In the genomic region with DNA sequence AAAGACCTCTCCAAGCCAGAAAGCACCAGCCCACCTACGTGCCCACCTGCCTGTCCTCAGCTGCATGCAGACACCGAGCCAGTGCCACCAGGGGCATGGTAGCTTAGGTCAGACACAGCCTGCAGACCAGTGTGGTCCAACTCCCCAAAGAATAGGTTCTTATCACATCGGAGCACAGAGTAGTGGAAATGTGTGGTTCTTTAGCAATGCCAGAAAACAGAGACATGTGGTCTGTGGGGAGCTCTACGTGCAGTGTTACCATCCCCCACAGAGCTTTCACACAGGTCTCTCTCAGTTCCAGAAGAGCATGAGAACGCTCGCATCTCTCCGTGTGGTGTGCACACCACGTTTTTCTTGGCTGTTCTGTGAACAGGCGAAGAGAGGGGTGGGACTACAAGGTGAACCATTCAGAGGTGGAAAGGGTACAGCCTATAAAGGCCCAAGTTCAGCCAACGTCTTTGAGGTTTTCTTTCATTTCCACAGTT, we compare ENCODE assay signal across 11 mouse cellular contexts. TPM values are rescaled to one million over a fixed set of nuclear protein-coding genes. Genes with fewer than 3 reads are reported as not detected.
DNase-seq lines count a peak whose midpoint lies in the region; ATAC-seq and TF ChIP-seq lines count a peak whose summit lies in the region.
"Had no signal": no experiment of that assay in that cellular context is flagged by ENCODE, and none has a peak within 500 bp of the region (broad histone marks: within the 10 kb centered on the region; RNA-seq: fewer than 3 reads in every experiment).

No protein-coding gene starts in this region.

- no peak overlapping the region for H3K4me3 ChIP-seq in heart, embryonic 15.5 days
- no peak overlapping the region for H3K4me3 ChIP-seq in heart, embryonic 10.5 days
- no peak overlapping the region for H3K4me3 ChIP-seq in limb, embryonic 14.5 days (replicated peaks; ENCODE audit: low read length)
- H3K4me3 ChIP-seq in hindbrain, embryonic 11.5 days (ENCODE audit: low read depth, low read length): no peak overlapping the region
- H3K4me3 ChIP-seq: midbrain, embryonic 13.5 days had no signal

- H3K36me3 ChIP-seq in heart, embryonic 15.5 days: no peaks in the 10 kb centered on the region; the same call in 1 of the 2 replicates
- peaks cover 3% of the 10 kb centered on the region; the same call in 1 of the 2 replicates for H3K36me3 ChIP-seq in heart, embryonic 10.5 days
- H3K36me3 ChIP-seq in limb, embryonic 14.5 days (ENCODE audit: control insufficient read depth, insufficient read depth, low read length): no peaks in the 10 kb centered on the region
- H3K36me3 ChIP-seq in hindbrain, embryonic 11.5 days (ENCODE audit: control insufficient read depth, insufficient read depth, low read length): no peaks in the 10 kb centered on the region
- H3K36me3 ChIP-seq: midbrain, embryonic 13.5 days had no signal

- ATAC-seq in heart, embryonic 15.5 days (replicated peaks; ENCODE audit: insufficient number of reproducible peaks, insufficient read depth, low FRiP score, low read depth): peak; percentile 55
- no peak for ATAC-seq in limb, embryonic 14.5 days (ENCODE audit: low FRiP score, low read depth)
- ATAC-seq in hindbrain, embryonic 11.5 days (ENCODE audit: low FRiP score): no peak
- ATAC-seq: midbrain, embryonic 13.5 days had no signal

- H3K9me3 ChIP-seq in heart, embryonic 15.5 days (replicated peaks): no peaks in the 10 kb centered on the region
- H3K9me3 ChIP-seq in heart, embryonic 10.5 days: no peaks in the 10 kb centered on the region
- no peaks in the 10 kb centered on the region for H3K9me3 ChIP-seq in limb, embryonic 14.5 days (ENCODE audit: control insufficient read depth, low read length)
- no peaks in the 10 kb centered on the region for H3K9me3 ChIP-seq in hindbrain, embryonic 11.5 days (ENCODE audit: control insufficient read depth, low read length)
- H3K9me3 ChIP-seq: midbrain, embryonic 13.5 days had no signal

- H3K4me1 ChIP-seq in heart, embryonic 15.5 days (replicated peaks): peaks cover 10% of the 10 kb centered on the region
- peaks cover 10% of the 10 kb centered on the region for H3K4me1 ChIP-seq in heart, embryonic 10.5 days
- peaks cover 12% of the 10 kb centered on the region for H3K4me1 ChIP-seq in limb, embryonic 14.5 days (ENCODE audit: control insufficient read depth, insufficient read depth, low read length)
- H3K4me1 ChIP-seq in hindbrain, embryonic 11.5 days (replicated peaks; ENCODE audit: control insufficient read depth, insufficient read depth, low read length): no peaks in the 10 kb centered on the region
- H3K4me1 ChIP-seq: midbrain, embryonic 13.5 days had no signal

- H3K27me3 ChIP-seq in heart, embryonic 15.5 days: no peaks in the 10 kb centered on the region
- H3K27me3 ChIP-seq in heart, embryonic 10.5 days (ENCODE audit: insufficient read depth, poor library complexity, severe bottlenecking): no peaks in the 10 kb centered on the region
- no peaks in the 10 kb centered on the region for H3K27me3 ChIP-seq in limb, embryonic 14.5 days (ENCODE audit: control insufficient read depth, insufficient read depth, low read length)
- no peaks in the 10 kb centered on the region for H3K27me3 ChIP-seq in hindbrain, embryonic 11.5 days (ENCODE audit: control insufficient read depth, insufficient read depth, low read length)
- H3K27me3 ChIP-seq: midbrain, embryonic 13.5 days had no signal

- H3K27ac ChIP-seq in heart, embryonic 15.5 days: peak overlapping the region; percentile 42; the same call in 1 of the 2 replicates
- no peak overlapping the region for H3K27ac ChIP-seq in heart, embryonic 10.5 days
- peak overlapping the region; percentile 52; the same call in 1 of the 2 replicates for H3K27ac ChIP-seq in limb, embryonic 14.5 days (replicated peaks; ENCODE audit: low read depth, low read length)
- no peak overlapping the region for H3K27ac ChIP-seq in hindbrain, embryonic 11.5 days (ENCODE audit: low read depth, low read length)
- H3K27ac ChIP-seq: midbrain, embryonic 13.5 days had no signal

- 71% methylated on average over 10 of the region's 10 CpGs for WGBS in heart, embryonic 15.5 days
- 74% methylated on average over 10 of the region's 10 CpGs for WGBS in heart, embryonic 10.5 days
- WGBS in limb, embryonic 14.5 days: 61% methylated on average over 10 of the region's 10 CpGs
- 83% methylated on average over 10 of the region's 10 CpGs for WGBS in hindbrain, embryonic 11.5 days

- TF ChIP-seq POLR2A in limb, embryonic 14.5 days (IDR thresholded peaks at IDR 0.05; ENCODE audit: borderline replicate concordance, extremely low read depth, insufficient read depth, insufficient read length): no peak

- H3K4me2 ChIP-seq in heart, embryonic 15.5 days: no peak overlapping the region
- no peak overlapping the region for H3K4me2 ChIP-seq in limb, embryonic 14.5 days (replicated peaks; ENCODE audit: low read depth, low read length, severe bottlenecking)
- no peak overlapping the region for H3K4me2 ChIP-seq in hindbrain, embryonic 11.5 days (replicated peaks; ENCODE audit: low read depth, low read length)
- H3K4me2 ChIP-seq: midbrain, embryonic 13.5 days had no signal

- DNase-seq in heart, embryonic 10.5 days (ENCODE audit: low spot score): no peak
- peak; percentile 73 for DNase-seq in T-cell, adult 2 months (ENCODE audit: low spot score)
- DNase-seq in limb, embryonic 14.5 days (ENCODE audit: low spot score): no peak
- DNase-seq in naive thymus-derived CD4-positive, alpha-beta T cell, adult 2 months (ENCODE audit: low read depth): peak; percentile 78
- DNase-seq in urinary bladder, postnatal 36 days (ENCODE audit: low spot score in 2 of 2): no peak
- DNase-seq in hindbrain, embryonic 11.5 days (ENCODE audit: low spot score): no peak
- DNase-seq in right cerebral cortex, postnatal 14 days: no peak
- DNase-seq: cerebellum, adult 9-10 months; kidney, postnatal 10 days had no signal

- 0 out of 2 replicates have a peak overlapping the region, but pooled peaks have one; percentile 4 for H3K9ac ChIP-seq in heart, embryonic 15.5 days
- H3K9ac ChIP-seq in limb, embryonic 14.5 days (ENCODE audit: low read depth, low read length, severe bottlenecking): no peak overlapping the region
- no peak overlapping the region for H3K9ac ChIP-seq in hindbrain, embryonic 11.5 days (ENCODE audit: low read depth, low read length)
- H3K9ac ChIP-seq: midbrain, embryonic 13.5 days had no signal

RNA-seq across cellular contexts. Expression of a gene that starts 59.3 kb away (rescaled TPM):
- polyA plus RNA-seq in heart, embryonic 15.5 days (2015; fragmentation: Nextera tagmentation; extraction: Ambion mirVana): 5.1 and 7.6 TPM in 2 replicates
- polyA plus RNA-seq in heart, embryonic 10.5 days (2016; fragmentation: Nextera tagmentation; extraction: Ambion mirVana): 6.8 and 7.8 TPM in 2 replicates
- 20.1 and 25.8 TPM in 2 replicates for polyA plus RNA-seq in limb, embryonic 14.5 days (2012; rRNA removed)
- polyA plus RNA-seq in limb, embryonic 14.5 days (2014; fragmentation: Nextera tagmentation; extraction: Ambion mirVana): 25.7 and 27.8 TPM in 2 replicates
- polyA plus RNA-seq in hindbrain, embryonic 11.5 days (2014; fragmentation: Nextera tagmentation; extraction: Ambion mirVana): 9.2 and 9.7 TPM in 2 replicates

Comparison
In these comparisons a context has a peak if more than half of its experiments do, and no peak if none do; other contexts are left out.
1. H3K27ac ChIP-seq: peak in heart, embryonic 15.5 days (single experiment) and limb, embryonic 14.5 days (single experiment); none in heart, embryonic 10.5 days (single experiment) and hindbrain, embryonic 11.5 days (single experiment).
2. DNase-seq: peak in T-cell, adult 2 months (single experiment) and naive thymus-derived CD4-positive, alpha-beta T cell, adult 2 months (single experiment); none in heart, embryonic 10.5 days (single experiment), limb, embryonic 14.5 days (single experiment), urinary bladder, postnatal 36 days (0 of 2), hindbrain, embryonic 11.5 days (single experiment) and right cerebral cortex, postnatal 14 days (single experiment).